ENCODE assay signal across 8 mouse cellular contexts in genomic region chr2:164862179-164862861, GRCm38 (mm10). TPM values are rescaled to one million over a fixed set of nuclear protein-coding genes. Genes with fewer than 3 reads are reported as not detected.
DNase-seq lines count a peak whose midpoint lies in the region; ATAC-seq and TF ChIP-seq lines count a peak whose summit lies in the region.

No protein-coding gene starts in this region.

- no peaks in the 10 kb centered on the region for H3K36me3 ChIP-seq in forebrain, embryonic 16.5 days (ENCODE audit: control insufficient read depth, insufficient read depth)
- no peaks in the 10 kb centered on the region for H3K36me3 ChIP-seq in intestine, embryonic 15.5 days

- peaks cover 12% of the 10 kb centered on the region for H3K4me1 ChIP-seq in forebrain, embryonic 16.5 days (replicated peaks; ENCODE audit: control insufficient read depth, insufficient read depth, low read length)
- H3K4me1 ChIP-seq in intestine, embryonic 15.5 days (replicated peaks): peaks cover 40% of the 10 kb centered on the region

- no peak overlapping the region for H3K4me3 ChIP-seq in layer of hippocampus, adult 2 months
- no peak overlapping the region for H3K4me3 ChIP-seq in forebrain, embryonic 16.5 days (replicated peaks; ENCODE audit: low read length)
- no peak overlapping the region for H3K4me3 ChIP-seq in intestine, embryonic 15.5 days (replicated peaks)

- H3K9me3 ChIP-seq in forebrain, embryonic 16.5 days (ENCODE audit: control insufficient read depth, low read length): peaks cover under 1% of the 10 kb centered on the region; the same call in 1 of the 2 replicates
- no peaks in the 10 kb centered on the region for H3K9me3 ChIP-seq in intestine, embryonic 15.5 days

- H3K4me2 ChIP-seq in forebrain, embryonic 16.5 days (ENCODE audit: low read length): no peak overlapping the region
- 0 out of 2 replicates have a peak overlapping the region, but pooled peaks have one; percentile 4 for H3K4me2 ChIP-seq in intestine, embryonic 15.5 days (replicated peaks)

- 30% methylated on average over 9 of the region's 9 CpGs for WGBS in forebrain, embryonic 16.5 days
- WGBS in intestine, embryonic 15.5 days: 28% methylated on average over 9 of the region's 9 CpGs

- no peak for TF ChIP-seq CTCF in layer of hippocampus, adult 2 months (conservative IDR thresholded peaks at IDR 0.05)

- peak overlapping the region; percentile 61; the same call in 1 of the 2 replicates for H3K27ac ChIP-seq in layer of hippocampus, adult 2 months
- peak overlapping the region; percentile 23; the same call in 1 of the 2 replicates for H3K27ac ChIP-seq in forebrain, embryonic 16.5 days (ENCODE audit: low read length)
- peak overlapping the region; percentile 83 for H3K27ac ChIP-seq in intestine, embryonic 15.5 days

- DNase-seq in layer of hippocampus, adult 2 months (ENCODE audit: low spot score in 2 of 2): no peak
- DNase-seq in layer of hippocampus, adult 9-10 months (ENCODE audit: low spot score): no peak
- DNase-seq in adipocyte (ENCODE audit: low spot score): peak; percentile 90
- DNase-seq in mesoderm, embryonic 11.5 days (ENCODE audit: low read depth, low spot score): peak; percentile 81
- no peak for DNase-seq in layer of hippocampus, adult 9-11 months
- DNase-seq in frontal cortex, postnatal 36 days (ENCODE audit: low spot score in 2 of 2): no peak

- peaks cover 4% of the 10 kb centered on the region for H3K27me3 ChIP-seq in forebrain, embryonic 16.5 days (replicated peaks; ENCODE audit: control insufficient read depth, insufficient read depth, low read length)
- H3K27me3 ChIP-seq in intestine, embryonic 15.5 days (replicated peaks): peaks cover 14% of the 10 kb centered on the region

- peak; percentile 48; the same call in 1 of the 2 replicates for ATAC-seq in forebrain, embryonic 16.5 days
- peak; percentile 57 for ATAC-seq in intestine, embryonic 15.5 days

- no peak overlapping the region for H3K9ac ChIP-seq in forebrain, embryonic 16.5 days (replicated peaks; ENCODE audit: low read depth, low read length)
- H3K9ac ChIP-seq in intestine, embryonic 15.5 days: no peak overlapping the region

RNA-seq across cellular contexts. Expression of gene Pltp, which starts 4.8 kb away (rescaled TPM):
- total RNA-seq in layer of hippocampus, adult 2 months (2021): 10 to 100 TPM; 67.4 to 86.9 TPM
- polyA plus RNA-seq in forebrain, embryonic 16.5 days (2015; fragmentation: Nextera tagmentation; extraction: Ambion mirVana): 45.7 and 63.9 TPM in 2 replicates
- 28.7 and 29.5 TPM in 2 replicates for polyA plus RNA-seq in intestine, embryonic 15.5 days (2015; fragmentation: Nextera tagmentation; extraction: Ambion mirVana)

RNA-seq across cellular contexts. Expression of gene Pcif1, which starts 16.8 kb away (rescaled TPM):
- total RNA-seq in layer of hippocampus, adult 2 months (2021): 10 to 100 TPM; 45.9 to 49.6 TPM
- polyA plus RNA-seq in forebrain, embryonic 16.5 days (2015; fragmentation: Nextera tagmentation; extraction: Ambion mirVana): 79.3 and 93.7 TPM in 2 replicates
- polyA plus RNA-seq in intestine, embryonic 15.5 days (2015; fragmentation: Nextera tagmentation; extraction: Ambion mirVana): 63.6 and 65.5 TPM in 2 replicates

RNA-seq across cellular contexts. Expression of gene Neurl2, which starts 29.1 kb away (rescaled TPM):
- 1 to 10 TPM; 2.8 to 3.6 TPM for total RNA-seq in layer of hippocampus, adult 2 months (2021)
- 5.9 and 7.0 TPM in 2 replicates for polyA plus RNA-seq in forebrain, embryonic 16.5 days (2015; fragmentation: Nextera tagmentation; extraction: Ambion mirVana)
- polyA plus RNA-seq in intestine, embryonic 15.5 days (2015; fragmentation: Nextera tagmentation; extraction: Ambion mirVana): 6.8 and 7.4 TPM in 2 replicates

RNA-seq across cellular contexts. Expression of gene Ctsa, which starts 29.6 kb away (rescaled TPM):
- 100 to 1,000 TPM; 103 to 108 TPM for total RNA-seq in layer of hippocampus, adult 2 months (2021)
- 98.9 and 102 TPM in 2 replicates for polyA plus RNA-seq in forebrain, embryonic 16.5 days (2015; fragmentation: Nextera tagmentation; extraction: Ambion mirVana)
- polyA plus RNA-seq in intestine, embryonic 15.5 days (2015; fragmentation: Nextera tagmentation; extraction: Ambion mirVana): 266 and 277 TPM in 2 replicates

RNA-seq across cellular contexts. Expression of gene Spata25, which starts 34.0 kb away (rescaled TPM):
- under 1 TPM; 0.47 to 0.79 TPM for total RNA-seq in layer of hippocampus, adult 2 months (2021)
- polyA plus RNA-seq in forebrain, embryonic 16.5 days (2015; fragmentation: Nextera tagmentation; extraction: Ambion mirVana): 0.47 TPM in 1 of 2 replicates, not detected in the other
- not detected in 2 replicates for polyA plus RNA-seq in intestine, embryonic 15.5 days (2015; fragmentation: Nextera tagmentation; extraction: Ambion mirVana)

Comparison
In these comparisons a context has a peak if more than half of its experiments do, and no peak if none do; other contexts are left out.
1. DNase-seq: peak in adipocyte (single experiment) and mesoderm, embryonic 11.5 days (single experiment); none in layer of hippocampus, adult 2 months (0 of 2), layer of hippocampus, adult 9-10 months (single experiment), layer of hippocampus, adult 9-11 months (single experiment) and frontal cortex, postnatal 36 days (0 of 2).
2. H3K27ac ChIP-seq: peak in every context shown above with its lines; median percentile 83 in intestine, embryonic 15.5 days; 61 in layer of hippocampus, adult 2 months; 23 in forebrain, embryonic 16.5 days.